Mouse (Mus musculus): Measurements from ENCODE around the gene Rgma.

Rgma gene

DNA sequence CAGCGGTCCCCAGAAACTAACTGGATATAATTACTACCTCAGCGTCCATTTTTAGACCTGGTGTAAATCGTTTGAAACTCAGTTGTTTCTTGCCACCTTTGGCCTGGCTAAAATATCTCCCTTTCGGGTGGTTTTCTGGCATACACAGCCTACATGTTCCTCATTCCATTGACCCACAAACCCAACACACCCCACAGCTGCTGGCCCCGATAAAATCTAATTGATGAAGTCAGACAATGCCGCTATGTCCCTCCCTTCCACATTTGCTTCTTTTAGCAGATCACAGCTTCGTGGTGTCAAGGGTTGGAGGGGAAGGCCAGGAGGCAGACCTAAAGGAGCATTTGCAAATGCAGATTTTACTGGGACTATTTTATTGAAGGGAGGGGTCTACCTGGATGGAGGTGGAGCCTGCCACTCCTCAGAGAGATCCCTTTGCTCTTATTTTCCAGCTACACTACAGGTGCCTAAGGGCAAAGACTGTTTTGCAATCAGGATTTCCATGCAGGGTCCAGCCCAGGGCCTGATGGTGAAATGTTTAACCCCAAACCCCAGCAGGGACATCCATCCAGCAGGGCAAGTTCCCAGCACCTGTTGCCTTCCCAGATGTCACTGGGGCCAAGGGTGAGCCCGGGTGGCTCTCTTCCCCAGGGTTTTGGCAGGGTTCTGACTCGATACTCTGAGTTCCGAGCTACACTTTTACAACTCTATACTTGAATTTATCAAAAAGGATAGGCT, 3.6 kb upstream of the Rgma start:
- DNase-seq (ENCODE audit: low read depth), result no peak

DNA sequence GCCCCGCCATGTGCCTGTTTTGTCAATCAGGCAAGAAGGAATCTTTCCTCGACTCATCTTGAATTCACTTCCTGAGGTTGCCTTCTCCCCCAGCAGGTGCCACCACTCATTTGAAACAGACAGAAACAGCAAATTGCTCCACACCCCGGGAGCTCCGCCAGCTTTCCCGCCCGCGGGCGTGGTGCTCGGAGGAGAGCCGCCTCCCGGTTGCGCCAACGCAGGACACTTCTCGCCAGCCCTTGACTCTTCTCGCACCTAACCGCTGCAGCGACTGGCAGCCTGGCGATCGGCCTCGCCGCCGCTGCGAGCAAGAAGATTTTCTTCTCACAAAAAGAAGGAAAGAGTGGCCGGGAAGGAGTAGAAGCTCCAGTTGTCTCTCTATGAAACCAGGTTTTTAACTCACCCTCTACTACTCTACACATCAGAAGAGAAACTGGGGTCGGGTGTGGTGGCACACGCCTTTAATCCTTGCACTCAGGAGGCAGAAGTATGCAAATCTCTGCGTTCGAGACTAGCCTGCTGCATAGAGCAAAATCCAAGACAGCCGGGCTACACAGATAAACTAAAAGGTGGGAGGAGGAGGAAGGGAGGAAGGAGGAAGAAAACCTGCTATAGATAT, 2.8 kb upstream of the Rgma start:
- no peak for DNase-seq (ENCODE audit: low read depth)

DNA sequence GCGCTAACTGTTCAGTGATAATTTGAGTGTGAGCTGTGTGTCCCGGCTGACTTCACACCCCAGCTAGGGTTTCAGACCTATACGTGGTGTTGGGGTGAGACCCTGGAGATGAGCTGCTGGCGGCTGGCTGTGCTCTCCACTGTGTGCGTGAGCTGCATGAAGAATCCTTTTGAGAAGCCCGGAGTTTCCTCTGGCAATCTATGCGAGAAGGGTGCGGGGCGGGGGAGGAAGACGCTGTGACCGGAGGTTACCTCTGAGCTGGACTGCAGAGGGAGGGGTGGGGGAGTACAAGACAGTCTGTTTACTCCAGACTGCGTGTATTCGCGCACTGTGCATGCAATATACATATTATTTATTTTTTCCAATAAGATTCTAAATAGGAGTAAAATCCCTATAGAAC, 582 bp upstream of the Rgma start:
- DNase-seq (ENCODE audit: low read depth), result no peak

DNA sequence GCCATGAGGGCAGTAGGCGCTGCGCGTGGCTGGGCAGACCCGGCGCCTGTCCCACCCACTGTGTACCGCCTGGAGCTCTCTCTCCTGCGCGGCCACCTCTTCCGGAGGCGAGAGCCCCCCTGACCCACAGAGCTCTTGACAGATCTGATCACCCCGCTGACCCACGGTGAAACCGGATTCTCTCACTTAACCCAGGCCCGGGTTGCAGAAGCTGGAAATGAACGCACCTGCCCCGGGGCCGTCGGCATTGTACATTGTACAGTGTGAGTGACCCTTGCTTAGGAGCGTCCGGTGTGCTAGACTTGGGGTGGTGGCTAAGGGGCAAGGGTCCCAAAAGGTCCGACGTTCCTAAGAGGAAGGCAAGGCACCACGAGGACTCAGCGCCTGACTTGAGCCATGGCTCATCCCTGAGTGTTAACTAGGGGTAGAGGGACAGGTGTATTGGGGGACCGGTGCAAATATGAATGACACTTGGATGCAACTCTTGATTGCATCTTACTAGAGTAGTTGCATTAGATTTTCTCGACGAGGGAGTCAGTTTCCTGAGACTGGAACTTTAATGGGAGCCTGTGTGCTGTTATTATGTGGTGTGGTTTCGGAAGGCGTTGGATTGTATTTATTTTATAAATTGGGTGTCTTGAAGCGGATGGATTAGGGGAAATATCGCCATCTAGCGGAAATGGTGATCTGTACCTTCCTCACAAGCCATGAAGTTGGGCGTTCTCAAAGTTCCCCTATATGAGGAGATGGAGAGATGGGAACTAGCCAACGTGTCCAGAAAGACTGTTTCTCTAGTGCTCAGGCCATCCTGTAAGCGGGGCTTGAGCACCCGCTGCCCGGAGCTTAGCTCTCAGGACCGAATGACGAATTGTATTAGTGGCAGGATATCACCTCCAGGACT, 1.0 kb downstream of the Rgma start:
- peak; percentile 68 for DNase-seq (ENCODE audit: low read depth)

DNA sequence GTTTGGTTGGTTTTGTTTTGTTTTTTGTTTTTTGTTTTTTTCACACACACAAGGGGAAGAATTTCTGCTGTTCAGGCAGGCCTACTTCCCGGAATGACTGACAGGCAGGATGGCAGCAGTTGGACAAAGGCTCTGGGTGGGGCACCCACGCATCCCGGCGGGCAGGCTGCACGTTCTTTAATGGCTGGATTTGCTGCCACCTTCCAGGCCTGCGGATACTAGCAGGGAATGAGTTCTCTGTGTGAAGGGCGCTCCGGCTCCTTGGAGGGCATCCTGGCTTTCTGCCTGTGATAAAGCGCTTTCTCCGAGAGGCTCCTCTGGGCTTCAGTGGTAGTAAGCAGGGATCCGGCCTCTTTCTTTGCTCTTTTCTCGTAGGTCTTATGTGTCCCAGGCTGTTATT, 2.0 kb downstream of the Rgma start:
- no peak for DNase-seq (ENCODE audit: low read depth)

DNA sequence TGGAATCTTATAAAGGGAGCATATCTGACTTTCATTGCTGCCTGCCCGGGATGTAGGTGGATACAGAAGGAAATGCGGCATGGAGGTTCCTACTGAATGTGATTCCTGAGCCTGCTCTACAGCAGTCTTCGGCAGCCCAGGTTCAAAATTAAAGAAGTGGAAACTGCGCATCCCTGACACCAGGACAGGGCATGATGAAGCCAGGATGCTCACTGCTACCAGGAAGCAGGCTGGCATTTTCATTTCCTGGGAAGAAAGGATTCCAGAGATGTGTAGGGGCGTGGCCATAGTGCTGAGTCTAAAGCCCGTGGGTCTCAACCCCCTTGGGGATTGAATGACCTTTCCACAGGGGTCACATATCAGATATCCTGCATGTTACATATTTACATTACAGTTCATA, 2.7 kb downstream of the Rgma start:
- no peak for DNase-seq (ENCODE audit: low read depth)

DNA sequence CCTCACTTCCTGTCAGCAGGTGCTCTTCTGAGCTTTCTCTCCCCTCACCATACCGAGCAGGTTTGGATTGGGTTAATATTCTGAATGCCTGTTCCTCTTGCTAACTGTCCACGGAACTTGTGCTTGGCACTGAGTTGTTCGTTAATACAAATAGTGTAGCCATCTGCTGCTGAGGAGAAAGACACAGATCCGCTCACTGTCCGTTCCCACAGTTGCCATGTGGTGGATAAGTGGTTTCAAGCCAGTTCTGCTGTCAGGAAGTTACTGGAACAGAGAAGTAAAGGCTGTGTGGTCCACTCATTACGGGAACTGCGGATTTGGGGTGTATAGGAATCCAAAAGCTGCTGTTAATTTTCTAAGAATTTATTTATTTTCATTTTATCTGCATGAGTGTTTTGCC, 7.5 kb downstream of the Rgma start:
- DNase-seq (ENCODE audit: low read depth), result no peak

DNA sequence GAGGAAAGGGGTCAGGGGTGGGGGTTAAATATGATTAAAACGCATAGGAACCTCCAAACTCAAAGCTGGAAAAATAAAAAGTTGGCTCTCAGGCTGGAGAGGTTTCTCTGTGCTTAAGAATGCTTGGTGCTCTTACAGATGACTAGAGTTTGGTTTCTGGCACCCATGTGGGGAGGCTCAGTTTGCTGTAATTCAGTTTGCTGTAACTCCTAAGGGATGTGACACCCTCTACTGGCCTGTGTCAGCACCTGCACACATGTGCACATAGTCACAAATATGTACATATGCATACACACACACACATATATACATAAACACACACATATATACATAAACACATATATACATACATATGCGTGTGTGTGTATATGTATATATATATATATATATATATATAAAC, 13.6 kb downstream of the Rgma start:
- DNase-seq (ENCODE audit: low read depth), result no peak

DNA sequence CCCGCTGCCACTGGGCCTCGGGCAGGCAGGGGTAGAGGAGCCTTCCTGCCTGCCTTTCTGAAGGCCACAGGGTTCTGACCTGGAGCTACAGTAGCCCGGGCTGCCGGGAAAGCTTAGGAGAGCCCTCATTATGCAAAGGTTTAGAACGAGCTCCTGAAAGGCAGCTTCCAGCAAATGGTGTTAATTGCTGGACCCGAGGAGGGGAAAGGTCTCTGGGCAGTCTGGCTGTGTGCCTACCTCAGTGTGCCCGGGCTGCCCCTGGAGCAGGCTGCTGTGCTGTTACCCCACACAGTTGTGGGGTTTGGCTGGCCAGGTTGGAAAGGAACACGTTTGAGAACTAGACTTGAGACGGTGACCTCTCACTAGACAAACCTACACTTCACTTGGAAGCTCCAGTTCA, 14.1 kb downstream of the Rgma start:
- DNase-seq (ENCODE audit: low read depth), result no peak

DNA sequence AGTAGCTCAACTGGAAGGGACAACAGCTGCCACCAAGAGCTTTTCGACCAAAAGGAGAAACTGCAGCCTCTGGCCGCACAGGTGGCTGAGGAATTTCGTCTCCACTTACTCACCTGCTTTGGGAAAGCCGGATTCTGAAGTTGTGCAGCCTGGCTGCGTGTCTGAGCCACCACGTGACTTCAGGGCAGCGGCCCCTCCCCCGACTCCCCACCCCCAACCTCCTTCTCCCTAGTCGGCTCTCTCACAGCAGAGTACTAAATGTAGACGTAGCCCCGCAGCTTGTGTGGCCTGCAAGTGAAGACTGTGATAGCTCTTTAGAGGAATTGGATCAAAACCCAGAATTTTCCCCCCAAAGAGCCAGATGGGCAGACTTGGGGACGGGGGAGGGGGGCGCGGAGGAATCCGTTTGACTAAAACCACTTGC, 14.6 kb downstream of the Rgma start:
- DNase-seq (ENCODE audit: low read depth), result no peak

DNA sequence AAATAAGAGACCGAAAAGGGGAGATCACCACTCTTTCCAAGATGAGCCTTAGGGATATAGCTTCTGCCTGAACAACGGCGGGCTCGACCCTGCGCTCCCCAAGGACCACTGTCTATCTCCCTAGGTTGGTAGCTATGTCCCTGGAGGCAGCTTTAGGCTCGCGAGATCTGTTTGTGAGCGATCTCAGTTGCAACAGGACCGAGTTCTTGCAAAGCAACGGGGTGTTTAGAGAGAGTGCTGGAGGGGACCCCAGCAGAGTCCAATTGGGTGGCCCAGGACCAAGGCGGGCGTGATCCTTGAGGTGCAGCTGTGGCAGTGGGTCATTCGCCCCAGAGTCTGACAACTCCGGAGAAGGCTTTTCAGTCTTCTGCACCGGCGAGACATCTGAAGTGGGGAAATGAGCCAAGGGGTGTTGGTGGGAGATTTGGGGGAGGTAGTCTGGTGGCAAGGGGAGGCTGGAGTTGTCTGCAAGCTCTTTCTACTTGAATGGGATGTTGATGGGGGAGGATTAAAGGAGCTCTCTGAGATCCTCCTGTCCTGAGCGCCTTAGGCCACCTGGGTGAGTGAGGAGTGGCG, 15.2 kb downstream of the Rgma start:
- no peak for DNase-seq (ENCODE audit: low read depth)

DNA sequence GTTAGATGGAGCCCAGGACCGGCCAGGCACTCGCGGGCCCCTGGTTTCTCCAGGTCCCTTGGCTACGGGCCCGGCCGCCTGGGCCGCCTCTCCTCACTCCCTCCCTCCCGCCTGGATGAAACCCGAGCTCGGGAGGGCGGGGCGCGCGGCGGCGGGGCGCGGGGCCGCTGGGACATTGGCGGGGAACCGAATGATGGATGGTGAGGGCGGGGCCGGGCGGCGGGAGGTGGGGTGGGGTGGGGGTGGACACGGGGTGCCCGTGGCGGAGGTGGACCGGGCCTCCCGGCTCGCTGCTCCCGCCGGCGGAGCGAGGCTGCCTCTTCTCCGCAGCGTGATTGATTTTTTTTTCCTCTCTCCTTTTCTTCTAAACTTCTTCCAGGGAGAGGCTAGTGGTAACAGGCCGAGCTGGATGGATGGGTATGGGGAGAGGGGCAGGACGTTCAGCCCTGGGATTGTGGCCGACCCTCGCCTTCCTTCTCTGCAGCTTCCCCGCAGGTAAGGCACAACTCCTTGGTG, 15.8 kb downstream of the Rgma start:
- DNase-seq (ENCODE audit: low read depth), result no peak

DNA sequence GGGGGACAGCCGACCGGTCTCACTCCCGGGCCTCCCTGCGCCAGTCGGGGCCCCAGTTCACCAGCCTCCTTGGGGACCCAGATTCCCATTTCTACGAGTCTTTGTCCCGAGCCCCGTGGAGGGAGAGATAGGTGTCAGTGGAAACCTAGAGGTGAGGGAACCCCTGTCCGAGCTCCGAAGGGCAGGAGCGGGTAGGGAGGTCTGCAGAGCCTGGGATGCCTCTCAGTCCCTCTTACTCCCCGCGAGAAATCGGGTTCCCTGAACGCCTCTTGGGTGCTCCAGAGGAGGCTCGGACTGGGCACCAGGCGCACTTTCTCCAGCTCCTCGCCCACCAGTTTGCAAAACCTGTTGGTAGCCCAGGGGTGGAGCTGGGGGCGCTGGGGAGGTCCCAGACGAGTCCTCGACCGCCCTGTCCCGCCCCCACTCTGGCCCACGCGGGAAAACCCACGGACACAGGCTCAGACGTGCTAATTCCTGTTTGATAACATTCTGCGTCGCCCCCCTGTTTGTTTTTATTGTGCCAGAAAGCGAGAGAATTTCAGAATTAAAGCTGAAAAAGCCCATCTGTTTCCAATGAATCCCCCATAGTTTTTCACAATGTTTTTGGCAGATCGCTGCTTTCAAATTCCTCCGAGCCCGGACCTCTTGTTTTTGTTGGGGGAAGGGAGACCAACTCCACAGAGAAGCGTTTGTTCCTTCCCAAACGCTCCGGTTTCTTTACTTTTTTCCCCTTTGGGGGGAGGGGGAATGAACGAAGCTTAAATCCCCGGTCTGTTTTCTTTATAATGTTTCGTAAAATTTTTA, 16.4 kb downstream of the Rgma start:
- no peak for DNase-seq (ENCODE audit: low read depth)

DNA sequence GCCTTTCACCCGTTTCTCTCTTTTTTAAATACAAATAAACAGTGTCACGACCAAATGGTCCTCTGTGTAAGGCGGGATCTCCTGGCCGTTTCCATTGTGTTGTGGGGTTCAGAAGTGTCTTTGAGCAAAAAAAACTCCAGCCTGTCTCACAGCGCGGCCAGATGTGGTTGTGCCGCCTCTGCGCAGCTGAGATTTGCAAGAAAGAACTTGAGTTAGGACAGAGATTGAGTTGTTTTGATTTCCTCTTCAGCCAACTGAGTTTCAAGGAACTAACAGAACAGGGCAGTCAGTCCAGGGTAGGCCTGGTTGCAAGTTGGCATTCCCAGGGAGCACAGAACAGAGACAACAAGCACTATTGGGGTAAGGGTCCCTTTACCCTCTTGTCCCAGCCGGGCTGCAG, 17.1 kb downstream of the Rgma start:
- no peak for DNase-seq (ENCODE audit: low read depth)

DNA sequence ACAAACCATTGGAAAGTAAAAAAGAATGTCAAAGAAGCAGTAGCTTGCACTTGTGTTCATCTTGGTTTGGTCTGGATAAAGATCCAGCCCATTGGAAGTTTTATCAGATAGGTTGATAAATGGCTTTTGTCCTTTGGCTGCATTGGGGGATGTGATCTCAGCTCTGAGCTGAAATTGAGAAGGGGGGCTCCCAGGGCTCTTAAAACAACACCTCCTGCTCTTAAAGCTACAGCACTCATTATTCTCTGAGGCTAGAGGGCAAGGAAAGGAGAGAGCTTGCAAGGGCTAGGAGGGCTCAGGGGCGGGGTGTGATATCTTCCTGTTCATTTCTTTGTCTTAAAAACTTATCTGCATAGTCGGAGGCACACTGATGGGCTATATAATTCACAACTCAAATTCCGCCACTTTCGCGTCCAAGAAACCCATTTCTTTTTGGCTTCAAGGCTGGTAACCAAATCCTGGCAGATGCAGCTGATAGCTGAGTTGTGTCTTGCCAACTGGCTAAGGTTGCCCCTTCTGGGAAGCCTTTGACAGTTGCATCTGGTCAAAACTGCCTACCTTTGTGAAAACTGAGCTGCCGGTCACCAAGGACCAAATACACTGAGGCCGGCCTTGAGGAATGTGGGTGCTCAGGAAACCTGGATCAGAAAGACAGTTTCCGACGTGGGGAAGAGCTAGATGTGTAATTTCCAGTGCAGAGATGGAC, 18.2 kb downstream of the Rgma start:
- DNase-seq (ENCODE audit: low read depth), result no peak

DNA sequence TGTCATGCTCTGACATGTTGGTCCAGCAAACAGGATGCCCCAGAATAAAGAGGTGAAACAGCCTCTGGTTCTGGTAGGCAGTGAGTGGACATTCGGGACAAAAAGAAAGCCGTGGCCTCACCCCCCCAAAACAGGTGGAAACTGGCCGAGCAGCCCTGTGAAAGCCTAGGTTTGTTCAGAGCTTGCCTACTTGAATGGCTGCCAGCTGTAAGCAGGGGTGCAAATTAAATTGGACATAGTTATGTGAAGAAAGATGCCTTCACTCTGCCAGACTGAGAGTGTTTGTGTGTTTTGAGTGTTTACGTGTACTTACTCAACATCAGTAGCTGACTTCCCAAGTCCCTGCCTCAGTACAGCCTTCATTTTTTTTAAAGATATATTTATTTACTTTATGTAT, 18.7 kb downstream of the Rgma start:
- no peak for DNase-seq (ENCODE audit: low read depth)

DNA sequence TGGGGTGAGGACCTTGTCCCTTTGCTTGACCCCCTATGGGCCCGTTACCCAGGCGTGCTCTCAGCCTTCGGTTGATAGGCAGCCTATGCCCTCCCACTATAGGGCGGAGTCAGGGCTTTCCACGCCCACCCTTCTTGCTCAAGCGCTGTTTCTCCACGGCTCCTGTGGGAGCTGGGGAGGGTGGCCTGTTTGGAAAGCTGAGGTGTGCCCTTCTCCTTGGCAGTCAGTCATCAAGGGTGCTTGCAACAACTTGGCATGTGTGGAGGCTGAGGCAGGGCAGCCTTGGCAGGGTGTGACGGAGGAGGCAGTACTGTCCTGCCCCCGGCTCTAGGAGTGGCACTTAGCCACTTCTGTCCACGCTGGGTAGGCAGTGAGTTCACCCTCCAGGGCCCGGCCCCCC, 23.0 kb downstream of the Rgma start:
- peak; percentile 32 for DNase-seq (ENCODE audit: low read depth)

DNA sequence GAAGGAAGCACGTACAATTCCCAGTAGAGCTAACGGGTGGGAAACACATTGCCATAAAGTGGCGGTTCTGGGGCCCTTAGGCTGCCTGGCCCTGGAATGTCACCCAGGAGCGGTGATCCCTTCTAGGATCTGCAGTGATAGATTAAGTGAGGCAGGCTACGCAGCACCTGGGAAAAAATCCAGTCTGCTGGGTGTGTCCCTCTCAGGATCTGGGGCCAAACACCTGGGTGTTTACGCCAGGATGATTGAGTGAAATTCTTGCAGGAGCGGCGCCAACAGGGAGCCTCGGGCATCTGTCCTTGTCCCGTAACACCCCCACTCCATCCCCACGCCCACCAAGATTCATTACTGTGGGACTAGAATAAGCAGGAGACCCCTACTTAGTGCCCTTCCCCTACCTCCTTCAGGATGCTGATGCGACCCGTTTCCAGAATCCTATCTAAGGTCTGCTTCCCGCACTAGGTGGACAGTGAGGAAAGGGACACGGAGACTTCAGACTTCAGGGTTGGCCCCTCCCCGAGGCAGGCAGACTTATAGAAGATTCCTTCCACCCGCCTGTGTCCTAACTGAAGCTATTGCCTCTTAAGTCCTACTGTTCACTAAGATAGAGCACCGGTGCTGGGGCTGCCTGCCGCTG, 23.6 kb downstream of the Rgma start:
- DNase-seq (ENCODE audit: low read depth), result no peak

DNA sequence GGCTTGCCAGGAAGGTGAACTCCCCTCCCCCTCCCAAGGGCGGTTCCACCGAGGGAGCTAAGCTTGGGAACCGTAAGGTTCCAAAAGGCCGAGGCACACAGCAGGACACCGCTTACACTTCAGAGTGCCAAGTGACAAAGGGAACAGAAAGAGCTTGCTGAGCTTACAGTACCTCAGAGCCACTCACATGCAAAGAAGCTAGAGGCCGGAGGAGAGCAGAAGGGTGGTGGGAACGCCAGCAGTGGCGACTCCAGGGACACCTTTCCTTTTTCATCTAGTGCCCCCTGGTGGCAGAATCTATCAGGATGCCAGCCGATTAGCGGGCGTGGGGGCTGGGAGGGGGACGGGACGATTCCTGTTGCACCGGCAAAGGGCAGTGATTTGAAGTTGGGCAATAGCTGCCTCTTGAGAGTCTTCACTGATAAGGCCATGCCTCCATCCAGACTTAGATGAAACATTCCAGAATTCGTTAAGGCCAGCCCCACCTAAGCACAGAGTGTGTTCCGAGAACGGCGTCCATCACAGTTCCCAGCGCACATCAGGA, 24.3 kb downstream of the Rgma start:
- peak; percentile 71 for DNase-seq (ENCODE audit: low read depth)
